Mouse (Mus musculus) gastrocnemius, postnatal 36 days (tissue): Measurements from ENCODE around the gene Zfp715. TPM values are rescaled to one million over a fixed set of nuclear protein-coding genes. Genes with fewer than 3 reads are reported as not detected.
"Not testable (repeated sequence)": the region's sequence is repeated elsewhere in the genome, so short reads cannot be mapped to it uniquely, and the experiment has no call there.

Source experiments
- DNase-seq, 2 experiments: peaks; one replicate each; pipeline ENCODE4 v3.0.0; 2022
- intact Hi-C: fragments of 180-260 bp; cut with DNase I; formaldehyde crosslinking; loops from one replicate; pipeline ENCODE4 v1.15.1; 2025
- long read RNA-seq, 2 experiments: library from polyadenylated mRNA; stranded (forward); transcript quantifications; one replicate each; pipeline ENCODE4 v2.0.0; 2021
- total RNA-seq, 2 experiments: library from RNA; stranded (reverse); gene quantifications; 2 replicates each; pipeline ENCODE4 v1.2.3; 2021

Zfp715 gene
- 1 to 10 TPM; 6.8 to 8.4 TPM for total RNA-seq
- long read RNA-seq, experiment 1, full-length matches to known transcripts, result 1 of 7 reads
- long read RNA-seq, experiment 1, partial matches to known transcripts, result 1 of 7 reads
- long read RNA-seq, experiment 1, other reads (novel, unspliced or antisense), result 5 of 7 reads
- long read RNA-seq, experiment 2, full-length matches to known transcripts, result 2 of 5 reads
- long read RNA-seq, experiment 2, partial matches to known transcripts, result 0 of 5 reads
- long read RNA-seq, experiment 2, other reads (novel, unspliced or antisense), result 3 of 5 reads

DNA sequence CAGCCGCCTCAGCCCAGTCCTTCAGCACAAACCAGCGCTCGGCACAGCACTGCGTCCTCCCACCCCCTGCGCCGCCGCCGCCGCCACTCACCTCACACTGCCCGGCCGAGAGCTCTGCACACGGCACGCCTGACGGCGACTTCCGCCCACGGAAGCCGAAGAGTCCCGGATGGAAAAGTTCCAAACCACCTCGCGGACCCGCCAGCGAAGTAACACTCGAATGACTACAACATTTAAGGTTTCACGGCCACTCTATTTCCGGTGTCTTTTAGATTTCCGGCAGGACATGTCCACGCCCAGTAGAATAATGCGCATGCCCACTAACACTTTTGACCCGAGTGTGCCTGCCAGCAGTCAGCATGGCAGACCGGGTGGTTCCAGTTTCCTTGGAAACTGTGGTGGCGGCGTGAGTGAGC, at the start of gene Zfp715:
Zfp715 (minus strand) TSS at position 282 of the 416 bp plus-strand sequence.
- intact Hi-C loops, result no loop called here
- peak; percentile 82 to 85 for DNase-seq

DNA sequence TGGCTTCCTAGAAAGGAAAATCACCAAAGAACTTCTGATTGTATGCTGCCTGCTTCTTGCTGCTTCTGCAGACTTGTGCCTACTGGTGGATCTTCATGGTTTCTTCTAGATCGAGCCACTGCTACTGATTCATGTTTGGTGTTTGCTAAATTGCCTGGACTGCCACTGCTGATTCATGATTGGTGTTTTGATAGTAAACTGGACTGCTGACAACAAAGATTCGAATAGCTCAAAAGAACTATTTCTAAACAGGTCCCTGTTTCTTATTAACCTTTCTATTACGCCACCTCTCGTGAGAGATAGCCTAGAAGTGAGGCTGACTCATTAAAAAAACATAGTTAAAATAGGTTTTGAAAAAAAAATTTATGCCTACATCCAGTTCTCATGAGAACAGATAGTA, 48.9 kb upstream of the Zfp715 start:
- intact Hi-C loops, result no loop called here
- DNase-seq, result no peak

DNA sequence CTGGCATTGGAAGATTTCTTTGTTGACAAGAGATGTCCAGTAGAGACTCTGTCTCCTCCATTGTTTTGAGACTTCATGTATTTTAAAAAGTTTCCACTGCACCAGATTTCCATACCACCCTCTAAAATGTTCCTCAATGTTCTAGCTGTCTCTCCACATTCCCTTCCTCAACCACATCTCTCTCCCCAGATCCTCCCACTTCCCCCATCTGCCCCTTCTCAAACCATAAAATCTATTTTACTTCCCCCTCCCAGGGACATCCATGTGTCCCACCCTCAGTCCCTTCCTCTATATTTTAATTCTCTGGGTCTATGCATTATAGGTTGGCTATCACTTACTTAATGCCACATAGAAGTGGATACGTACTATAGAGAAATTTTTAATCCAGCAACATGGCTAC, 48.3 kb upstream of the Zfp715 start:
- DNase-seq, result no peak
- intact Hi-C loops, result no loop called here

DNA sequence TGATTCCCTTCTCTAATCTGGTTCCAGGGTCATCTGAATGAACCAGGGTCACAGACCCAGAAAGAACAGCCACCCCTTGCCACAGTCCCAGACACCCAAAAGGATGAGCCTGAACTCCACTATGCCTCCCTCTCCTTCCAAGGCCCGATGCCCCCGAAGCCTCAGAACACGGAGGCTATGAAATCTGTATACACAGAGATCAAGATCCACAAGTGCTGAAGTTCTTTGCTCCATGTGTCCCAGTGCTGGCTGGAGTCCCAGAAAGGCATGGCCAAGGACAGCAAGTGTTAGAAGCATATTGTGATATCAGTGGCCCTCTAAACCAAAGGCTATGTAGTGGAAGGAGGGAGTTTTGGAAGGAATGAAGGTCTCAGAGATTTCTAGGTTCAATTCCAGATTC, 45.5 kb upstream of the Zfp715 start:
- no peak for DNase-seq
- intact Hi-C loops, result no loop called here

DNA sequence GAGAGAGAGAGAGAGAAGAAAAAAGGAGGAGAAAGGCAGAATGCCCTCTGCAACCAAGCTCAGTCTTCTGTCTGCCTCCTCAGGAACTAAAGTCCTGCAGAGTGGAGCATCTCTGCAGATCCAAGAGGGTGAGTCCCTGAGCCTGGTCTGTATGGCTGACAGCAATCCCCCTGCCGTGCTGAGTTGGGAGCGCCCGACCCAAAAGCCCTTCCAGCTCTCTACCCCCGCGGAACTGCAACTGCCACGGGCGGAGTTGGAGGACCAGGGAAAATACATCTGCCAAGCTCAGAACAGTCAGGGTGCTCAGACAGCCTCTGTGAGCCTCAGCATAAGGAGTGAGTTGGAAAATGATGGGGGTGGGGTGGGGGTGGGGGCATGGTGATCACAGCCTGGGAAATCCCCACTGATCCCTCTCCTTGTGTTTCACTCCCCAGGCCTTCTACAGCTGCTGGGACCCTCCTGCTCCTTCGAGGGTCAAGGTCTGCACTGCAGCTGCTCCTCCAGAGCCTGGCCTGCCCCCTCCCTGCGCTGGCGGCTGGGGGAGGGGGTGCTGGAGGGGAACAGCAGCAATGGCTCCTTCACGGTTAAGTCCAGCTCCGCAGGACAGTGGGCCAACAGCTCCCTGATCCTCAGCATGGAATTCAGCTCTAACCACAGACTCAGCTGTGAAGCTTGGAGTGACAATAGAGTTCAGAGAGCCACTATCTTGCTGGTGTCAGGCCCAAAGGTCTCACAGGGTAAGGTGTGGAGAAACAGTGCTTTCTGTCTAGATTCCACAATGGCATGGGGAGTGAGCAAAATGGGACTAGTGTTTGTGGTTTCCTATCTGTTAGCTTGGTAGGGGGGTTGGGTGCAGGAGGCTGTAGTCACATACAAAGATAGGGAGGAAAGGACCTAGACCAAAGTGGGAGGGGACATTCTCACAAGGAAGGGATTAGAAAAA, 42.1 kb upstream of the Zfp715 start:
- intact Hi-C loops, result no loop called here
- DNase-seq, result no peak

DNA sequence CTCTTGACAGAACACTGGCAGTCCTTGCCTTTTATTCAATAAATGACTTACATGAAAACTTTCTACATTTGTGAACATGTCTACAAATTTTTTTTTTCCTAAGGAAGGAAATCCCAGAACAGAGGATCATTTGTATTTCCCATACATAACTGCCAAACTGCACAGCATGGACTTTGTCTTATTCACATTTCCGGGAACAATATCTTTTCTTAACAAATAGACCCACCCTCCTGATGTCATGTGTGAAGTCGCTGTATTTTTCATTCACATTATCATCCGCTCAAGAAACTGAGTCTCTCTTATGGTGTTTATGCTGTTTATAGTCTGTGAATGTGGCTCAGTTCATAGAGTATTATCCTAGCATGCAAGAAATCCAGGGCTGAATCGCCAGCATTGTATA, 40.7 kb upstream of the Zfp715 start:
- intact Hi-C loops, result no loop called here
- DNase-seq, result no peak

DNA sequence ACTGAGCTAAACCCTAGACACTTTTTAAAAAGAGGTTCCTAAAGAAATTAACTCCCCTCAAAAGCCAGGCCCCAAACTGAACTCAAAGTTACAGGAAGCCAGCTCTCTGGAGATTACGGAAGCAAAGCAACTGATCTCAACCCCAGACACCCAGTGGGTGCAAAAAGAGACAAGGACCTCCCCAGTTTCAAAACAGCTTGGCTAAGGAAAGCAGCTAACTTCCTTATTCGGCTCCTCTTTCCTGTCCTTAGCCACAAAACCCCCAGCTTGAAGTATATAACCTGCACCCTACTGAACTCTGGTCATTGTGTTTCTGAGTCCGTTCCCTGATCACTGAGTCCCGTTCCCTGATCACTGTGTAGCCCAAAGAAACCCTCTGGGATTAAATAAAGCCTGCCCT, 40.0 kb upstream of the Zfp715 start:
- no peak for DNase-seq
- intact Hi-C loops, result no loop called here

DNA sequence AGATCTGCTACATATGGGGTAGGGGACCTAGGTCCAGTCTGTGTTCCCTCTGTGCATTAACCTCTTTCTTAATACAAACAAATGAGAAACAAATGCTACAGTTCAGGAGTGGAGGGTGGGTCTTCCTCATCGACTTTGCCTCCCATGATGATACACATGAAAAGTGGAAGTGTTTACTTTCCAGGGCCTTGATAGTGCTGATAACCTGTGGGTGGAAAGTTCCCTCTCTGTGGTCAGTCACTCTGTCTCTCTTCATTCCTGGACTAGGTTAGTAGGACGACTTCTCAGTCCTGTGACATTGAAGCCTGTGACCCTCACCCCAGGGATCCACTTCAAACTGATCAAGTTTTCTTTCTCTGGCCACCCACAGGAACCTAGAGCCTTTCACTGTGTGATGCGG, 38.1 kb upstream of the Zfp715 start, which contains the start of gene Siglecf:
Siglecf (plus strand) TSS at position 188 of the 400 bp plus-strand sequence.
- intact Hi-C loops, result no loop called here

DNA sequence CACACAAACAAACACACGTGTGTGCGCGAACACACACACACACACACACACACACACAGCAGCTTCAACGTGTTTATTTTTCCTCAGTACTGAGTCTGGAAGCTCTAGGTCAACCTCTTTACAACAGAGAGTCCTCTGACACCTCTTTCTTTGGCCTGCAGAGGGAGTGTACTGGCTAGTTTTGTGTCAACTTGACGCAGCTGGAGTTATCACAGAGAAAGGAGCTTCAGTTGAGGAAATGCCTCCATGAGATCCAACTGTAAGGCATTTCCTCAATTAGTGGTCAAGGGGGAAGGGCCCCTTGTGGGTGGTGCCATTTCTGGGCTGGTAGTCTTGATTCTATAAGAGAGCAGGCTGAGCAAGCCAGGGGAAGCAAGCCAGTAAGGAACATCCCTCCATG, 36.5 kb upstream of the Zfp715 start:
- DNase-seq, intact Hi-C loops: not testable (repeated sequence)

More for the DNA sequence above, 38.1 kb upstream of the Zfp715 start, which contains the start of gene Siglecf:
- no peak for DNase-seq

DNA sequence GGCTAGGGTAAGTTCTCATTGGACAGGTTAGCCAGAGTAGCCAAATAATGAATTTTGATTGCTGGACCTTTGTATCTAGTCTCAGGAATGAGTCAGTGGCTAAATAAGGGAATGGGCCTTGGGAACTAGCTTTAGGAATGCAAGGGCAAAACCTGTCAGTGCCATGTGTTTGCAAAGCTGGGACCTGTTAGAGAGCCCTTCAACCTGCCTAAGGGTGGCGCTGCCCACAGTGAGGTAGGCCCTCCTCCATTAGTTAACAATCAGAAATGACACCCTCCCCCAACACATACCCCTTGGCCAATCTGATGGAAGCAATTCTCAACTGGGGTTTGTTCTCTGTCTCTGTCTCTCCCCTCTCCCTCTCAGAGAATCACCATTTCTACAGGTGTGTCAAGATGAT, 33.5 kb upstream of the Zfp715 start:
- DNase-seq, result no peak
- intact Hi-C loops, result no loop called here

DNA sequence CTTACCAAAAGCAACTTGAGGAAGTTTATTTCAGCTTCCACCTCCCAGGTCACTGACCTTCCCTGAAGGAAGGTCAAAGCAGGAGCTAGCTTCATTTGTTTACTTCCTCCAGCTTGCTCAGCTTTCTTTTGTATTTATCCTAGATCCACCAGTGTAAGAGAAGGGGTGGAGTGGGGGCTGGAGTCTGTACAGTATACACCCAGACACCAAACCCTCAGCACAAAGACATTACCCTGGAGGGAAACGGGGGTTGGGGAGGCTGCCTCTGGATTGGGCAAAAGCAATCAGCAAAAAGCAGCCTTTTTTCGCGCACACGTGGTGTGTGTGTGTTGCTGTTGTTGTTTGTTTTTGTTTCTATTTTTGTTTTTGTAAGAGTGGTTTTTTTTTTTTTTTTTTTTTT, 33.1 kb upstream of the Zfp715 start:
- intact Hi-C loops, result no loop called here
- no peak for DNase-seq

DNA sequence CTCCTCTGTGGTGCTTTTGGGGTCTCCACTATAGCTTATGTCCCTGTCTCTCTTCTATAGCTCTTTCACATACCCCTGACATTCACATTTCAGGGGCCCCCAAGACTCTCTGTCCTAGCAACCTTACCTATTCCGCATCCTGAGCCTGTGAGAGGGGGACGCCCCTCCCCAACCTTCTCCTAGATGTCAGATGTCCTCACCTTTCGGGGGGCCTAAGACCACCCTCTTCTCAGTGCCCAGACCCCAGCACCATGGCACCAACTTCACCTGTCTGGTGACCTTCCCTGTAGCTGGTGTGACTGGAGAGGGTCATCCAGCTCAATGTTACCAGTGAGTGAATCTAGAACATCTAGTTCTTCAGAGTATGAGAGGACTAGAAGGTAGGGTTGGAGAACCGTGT, 31.4 kb upstream of the Zfp715 start:
- intact Hi-C loops, result no loop called here
- DNase-seq, result no peak

DNA sequence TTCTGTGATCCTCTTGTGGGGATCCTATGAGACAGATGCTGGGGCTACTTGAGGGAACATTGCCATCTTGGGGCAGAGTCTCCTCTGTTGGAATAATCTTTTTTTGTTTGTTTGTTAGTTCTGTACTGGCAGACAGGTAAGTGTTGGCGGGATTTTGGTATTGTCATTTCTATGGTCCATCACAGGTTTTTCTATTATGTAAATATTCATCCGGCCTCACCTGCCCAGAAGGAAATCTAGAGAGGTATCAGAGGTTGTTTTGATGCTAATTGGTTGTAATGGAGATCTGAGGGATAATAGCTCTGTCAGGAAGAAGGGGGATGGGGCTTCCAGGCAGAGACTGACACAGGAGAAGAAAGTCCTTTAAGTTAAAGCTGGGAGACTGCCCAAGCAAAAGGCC, 30.9 kb upstream of the Zfp715 start:
- no peak for DNase-seq
- intact Hi-C loops, result no loop called here

DNA sequence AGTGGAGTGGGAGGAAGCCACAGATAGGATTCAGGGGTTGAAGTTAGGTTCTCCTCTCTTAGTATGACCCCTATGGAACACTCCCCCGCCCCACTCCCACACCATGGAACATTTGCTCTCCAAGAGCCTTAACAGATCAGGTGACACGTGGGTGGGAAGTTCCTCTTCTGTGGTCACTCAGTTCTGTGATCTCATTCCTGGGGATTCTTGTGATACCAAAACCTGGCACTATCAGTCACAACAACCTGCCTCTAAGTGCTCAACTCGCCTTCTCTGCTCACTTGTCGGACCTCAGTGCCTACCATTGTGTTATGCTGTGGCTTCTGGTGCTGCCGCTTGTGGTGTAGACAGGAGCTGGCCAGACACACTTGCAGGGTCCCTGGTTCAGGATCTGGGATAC, 30.1 kb upstream of the Zfp715 start:
- intact Hi-C loops, result no loop called here
- DNase-seq, result no peak

DNA sequence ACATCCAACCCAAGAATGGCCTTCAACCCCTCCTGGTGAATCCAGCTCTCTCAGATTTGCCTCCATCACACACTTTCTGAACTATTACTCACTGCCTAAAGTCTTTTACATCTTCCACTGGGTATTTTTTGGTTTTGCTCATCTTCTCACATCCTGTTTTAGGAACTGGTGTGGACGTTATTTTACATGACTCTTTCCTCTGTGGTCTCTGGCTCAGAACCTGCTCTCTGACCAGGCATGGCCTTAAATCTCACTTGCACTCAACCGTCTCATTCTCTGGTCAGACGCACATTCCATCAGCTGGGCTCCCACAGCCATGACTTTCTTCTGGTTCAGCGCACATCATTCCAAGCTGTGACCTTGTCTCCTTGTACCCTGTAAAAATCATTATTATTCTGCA, 27.7 kb upstream of the Zfp715 start:
- DNase-seq, result no peak
- intact Hi-C loops, result no loop called here

DNA sequence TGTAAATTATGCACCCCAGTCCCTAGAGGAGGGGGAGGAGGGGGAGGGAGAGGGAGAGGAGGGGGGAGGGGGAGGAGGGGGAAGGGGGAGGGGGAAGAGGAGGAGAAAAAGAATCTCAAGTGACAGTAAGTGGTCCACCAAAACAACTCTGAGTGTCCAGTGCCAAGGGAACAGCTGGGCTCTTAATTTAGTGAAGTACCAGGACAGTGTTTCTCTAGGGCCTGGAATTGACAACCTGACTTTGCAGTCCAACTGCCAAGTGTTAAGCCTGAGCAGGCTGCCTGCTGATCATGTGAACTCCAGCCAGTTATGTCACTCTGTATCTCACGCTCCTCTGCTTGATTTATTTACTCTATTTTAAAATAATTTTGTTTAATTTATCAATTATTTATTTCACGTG, 20.8 kb upstream of the Zfp715 start:
- intact Hi-C loops, result loop anchor here (1.0 kb wide), 1 partner anchor 51 kb away; no protein-coding TSS in a partner anchor
- peak in 1 of 2 experiments; percentile 21 for DNase-seq

DNA sequence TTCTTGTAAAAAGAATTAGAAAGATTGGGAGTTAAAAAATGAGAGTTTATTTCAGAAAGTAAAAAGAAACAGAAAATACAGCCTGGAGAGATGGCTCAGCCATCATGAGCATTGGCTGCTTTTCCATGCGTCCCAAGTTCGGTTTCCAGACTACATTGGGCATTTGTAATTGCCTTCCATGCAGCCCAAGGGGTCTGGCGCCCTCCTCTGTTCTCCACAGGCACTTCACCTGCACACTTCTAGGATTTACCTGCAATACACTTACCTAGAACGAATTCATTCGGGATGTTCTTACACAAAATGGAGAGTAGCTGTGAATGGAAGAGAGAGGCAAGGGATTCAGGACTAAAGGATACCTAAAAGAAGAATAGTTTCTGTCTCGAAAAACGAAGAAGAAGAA, 20.1 kb upstream of the Zfp715 start:
- intact Hi-C loops, result loop anchor here (1.0 kb wide), 1 partner anchor 50 kb away; no protein-coding TSS in a partner anchor
- DNase-seq, result peak; percentile 24 to 28

DNA sequence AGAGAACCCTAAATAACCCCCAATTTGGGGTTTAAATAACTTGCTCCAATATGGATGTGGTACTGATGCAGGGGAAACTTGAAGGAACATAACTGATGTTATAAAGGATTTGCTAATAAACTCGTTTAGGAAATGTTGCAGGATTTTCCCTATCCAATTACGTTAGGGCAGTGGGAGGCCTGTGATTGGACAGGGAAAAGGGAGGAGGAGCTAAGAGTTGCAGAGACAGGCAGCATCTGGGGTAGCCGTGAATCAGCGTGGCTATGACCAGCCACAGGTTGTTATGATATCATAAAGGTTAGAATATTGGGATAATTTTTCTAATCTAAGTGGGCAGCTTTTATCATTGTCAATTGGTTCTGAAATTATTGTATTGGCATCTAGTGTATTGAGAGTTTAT, 15.0 kb upstream of the Zfp715 start:
- DNase-seq, result no peak
- intact Hi-C loops, result no loop called here

DNA sequence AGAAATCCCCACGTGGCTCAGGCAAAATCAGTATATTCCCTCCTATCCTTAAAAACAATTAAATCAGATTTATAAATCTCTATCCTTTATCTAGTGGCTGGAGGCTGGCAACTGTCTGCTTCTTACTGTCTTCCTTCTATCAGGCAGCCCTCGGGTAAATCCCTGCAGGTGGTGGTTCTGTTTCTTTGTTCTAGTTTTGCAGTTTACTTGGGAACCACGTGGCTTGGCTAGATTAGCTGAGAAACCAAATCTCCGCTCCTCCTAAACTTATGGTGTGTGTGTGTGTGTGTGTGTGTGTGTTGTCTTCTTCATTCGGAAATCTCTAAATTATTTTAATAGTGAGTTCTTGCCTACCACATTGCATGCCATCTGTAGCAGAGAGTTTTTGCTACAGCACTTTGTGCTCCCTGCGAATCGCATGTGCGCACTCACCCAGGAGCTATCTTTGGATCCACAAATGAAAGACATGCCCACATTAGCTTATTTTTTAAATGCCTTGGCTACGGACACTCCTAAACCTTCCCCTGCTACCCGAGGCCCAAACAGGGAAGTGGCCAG, 13.2 kb upstream of the Zfp715 start:
- intact Hi-C loops, result no loop called here
- no peak for DNase-seq

DNA sequence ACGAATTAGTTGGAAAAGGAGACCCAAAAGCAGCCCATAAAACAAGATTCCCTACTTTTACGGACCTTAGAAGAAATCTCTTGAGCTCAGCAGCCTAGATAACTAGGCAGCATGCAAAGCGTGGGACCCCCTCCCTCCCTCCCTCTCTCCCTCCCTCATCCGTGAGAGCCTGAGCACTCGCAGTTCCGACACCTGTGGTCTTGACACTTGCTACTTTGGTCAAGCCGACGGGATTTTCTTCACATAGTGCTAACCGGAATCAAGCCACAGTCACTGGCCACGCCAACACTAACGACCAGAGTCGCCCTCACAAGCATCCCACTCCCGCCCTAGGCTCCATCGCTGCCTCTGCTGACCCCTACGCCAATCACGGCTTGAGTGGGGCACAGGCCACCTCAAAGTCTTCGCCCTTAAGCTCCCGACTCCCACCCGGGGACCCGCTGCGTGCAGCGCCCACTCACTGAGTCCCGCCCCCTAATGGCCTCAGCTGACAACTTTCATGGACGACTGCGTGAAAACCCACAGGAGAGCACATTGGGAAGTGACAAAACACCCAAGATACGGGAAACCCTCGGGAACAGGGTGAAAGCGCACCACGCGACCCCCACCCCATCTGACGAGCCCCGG, 595 bp downstream of the Zfp715 start:
- DNase-seq, result no peak
- intact Hi-C loops, result no loop called here

DNA sequence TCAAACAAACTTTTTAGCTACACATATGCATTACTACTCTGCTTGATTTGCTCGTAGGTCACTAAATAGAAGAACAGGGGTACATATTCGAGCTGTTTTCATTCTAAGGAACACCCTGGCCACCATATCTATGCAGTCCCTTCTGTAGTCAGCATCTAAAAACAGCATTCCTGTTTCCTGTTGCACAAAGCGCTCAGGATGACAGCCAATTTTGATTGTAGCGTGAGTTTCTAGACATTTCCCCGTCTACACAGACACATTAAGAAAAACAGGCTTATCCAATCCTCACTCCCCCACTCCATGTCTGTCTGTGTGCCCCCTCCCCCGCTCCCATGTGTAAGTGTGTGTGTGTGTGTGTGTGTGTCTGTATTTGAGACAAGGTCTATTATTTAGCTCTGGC, 1.5 kb downstream of the Zfp715 start:
- DNase-seq, result no peak
- intact Hi-C loops, result no loop called here
